Mouse (Mus musculus) spleen, postnatal 36 days (tissue): ENCODE measurements around the gene Mst1.

Experiments
- DNase-seq, 2 experiments: peaks; one replicate each; pipeline ENCODE4 v3.0.0; 2022; ENCODE audit warnings: low spot score in 2 of 2, mixed read lengths in 1 of 2

Gene Mst1

DNA sequence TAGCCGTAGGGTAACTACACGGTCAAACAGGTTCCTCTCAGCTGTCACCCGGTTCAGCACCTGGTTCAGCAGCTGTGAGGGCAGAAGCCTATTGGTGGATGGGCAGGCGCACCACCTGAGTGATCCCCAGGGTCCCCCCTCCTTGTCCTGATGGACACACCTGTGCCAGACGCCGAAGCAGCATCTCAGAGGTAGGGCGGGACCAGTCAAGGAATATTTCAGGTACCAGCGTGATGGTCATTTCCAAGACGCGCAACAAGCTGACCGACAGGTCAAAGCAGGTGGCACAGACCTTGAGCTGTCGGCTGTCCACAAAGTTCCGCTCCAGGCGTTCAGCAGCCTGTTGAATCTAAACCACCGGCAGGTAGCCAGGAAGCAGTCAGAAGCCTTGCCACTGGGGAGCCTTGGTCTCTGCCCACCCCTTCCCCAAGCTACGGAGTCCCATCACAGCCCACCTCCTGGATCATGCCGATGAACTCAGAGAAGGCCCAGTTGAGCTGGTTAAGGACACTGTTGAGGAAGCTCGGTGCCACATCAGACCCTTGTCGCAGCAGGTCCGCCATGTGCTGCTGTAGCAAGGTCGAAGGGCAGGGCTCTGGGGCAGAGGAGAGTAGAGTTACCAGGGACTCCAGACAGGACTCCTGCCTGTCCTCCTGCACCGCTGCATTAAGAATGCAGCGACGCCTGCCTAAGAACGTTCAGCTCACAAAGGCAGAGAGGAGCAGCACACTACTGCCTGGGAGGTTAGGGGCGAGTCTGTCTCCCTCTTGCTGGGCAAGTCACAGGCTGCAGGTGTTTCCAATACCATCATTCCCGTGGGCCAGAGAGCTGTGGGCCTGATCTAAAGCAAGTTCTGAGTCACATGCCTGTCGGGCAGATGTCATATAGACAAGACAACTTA, 23.6 kb upstream of the Mst1 start:
- DNase-seq = no peak

DNA sequence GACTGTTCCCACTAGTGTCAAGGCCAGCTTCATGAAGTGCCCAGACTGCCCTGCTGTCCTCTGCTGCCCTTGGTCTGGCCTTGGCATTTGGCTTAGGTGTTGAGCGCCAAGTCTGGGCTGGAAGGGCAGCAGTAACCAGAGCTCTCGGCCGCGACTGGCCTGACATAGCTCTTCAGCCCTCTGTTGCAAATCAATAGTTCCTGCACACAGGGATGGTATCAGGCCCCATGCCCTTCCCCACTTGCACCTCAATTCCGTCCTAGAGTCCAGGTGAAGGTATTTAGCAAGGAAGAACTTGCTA, 23.0 kb upstream of the Mst1 start:
- no peak for DNase-seq

DNA sequence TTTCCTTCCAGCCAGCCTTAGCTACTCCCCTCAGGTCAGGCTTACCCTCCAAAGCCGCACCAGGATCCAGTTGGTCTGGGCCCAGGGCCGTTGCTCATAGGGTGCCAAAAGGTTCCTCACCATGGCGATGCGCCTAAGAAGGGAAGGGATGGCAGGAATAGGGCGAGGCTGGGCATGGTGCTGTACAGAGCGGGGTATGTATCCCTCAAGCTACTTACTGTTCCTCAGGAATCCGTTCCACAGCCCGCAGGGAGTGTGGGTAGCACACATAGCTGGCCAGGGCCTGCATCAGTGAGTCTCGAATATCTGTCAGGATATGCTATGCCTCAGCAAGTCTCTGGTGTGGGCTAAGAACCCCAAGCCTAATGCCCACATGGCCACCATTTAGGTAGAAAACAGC, 21.9 kb upstream of the Mst1 start:
- no peak for DNase-seq

GRCm38 (mm10) chr9:108062142-108062541, 18.1 kb upstream of the Mst1 start:
- no peak for DNase-seq

- DNase-seq = no peak
These were observed 16.9 kb upstream of the Mst1 start for GRCm38 (mm10) chr9:108063361-108063760.

GRCm38 (mm10) chr9:108065491-108066011, 14.7 kb upstream of the Mst1 start:
- peak; percentile 47 to 61 for DNase-seq

DNA sequence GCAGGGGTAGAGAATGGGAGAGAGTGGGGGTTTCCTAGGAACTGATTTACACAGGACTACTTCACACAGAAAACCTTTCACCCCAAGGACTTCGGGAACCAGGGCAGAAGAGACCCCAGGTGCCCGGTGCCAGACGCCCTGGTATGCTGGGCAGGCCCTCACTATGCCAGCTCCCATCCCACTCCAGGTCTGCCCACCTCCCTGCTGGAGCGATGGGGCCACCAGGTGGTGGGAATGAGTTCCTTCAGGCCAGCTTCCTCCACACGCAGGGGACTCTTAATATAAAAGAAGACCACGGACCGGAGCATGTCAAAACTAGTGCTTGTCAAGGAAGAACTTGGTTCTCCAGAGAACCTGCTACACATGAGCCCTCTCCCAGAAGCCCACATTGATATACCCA, 13.0 kb upstream of the Mst1 start:
- DNase-seq = no peak

- DNase-seq = peak; percentile 65 to 72
These were observed 12.3 kb upstream of the Mst1 start for GRCm38 (mm10) chr9:108067900-108068299.

- no peak for DNase-seq
These were observed 11.2 kb upstream of the Mst1 start for GRCm38 (mm10) chr9:108069007-108069406.

DNA sequence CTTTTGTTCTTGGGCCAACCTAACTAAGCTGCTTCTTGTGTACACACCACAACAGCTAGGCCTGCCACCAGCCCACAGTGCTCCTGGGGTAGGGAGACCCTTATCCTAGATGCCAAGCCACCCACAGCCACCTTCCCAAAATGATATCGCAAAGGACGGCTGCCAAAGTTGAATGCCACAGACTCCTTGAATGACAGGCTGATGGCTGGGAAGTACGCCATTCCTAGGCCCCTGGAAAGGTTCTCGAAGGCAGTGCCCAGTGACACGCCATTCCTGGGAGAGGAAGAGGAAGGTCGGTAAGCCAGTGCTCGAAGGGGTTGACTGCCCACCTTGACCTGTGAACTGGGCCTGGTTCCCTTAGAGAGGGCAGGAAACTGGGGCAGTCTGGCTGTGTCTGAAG, 10.7 kb upstream of the Mst1 start:
- no peak for DNase-seq

GRCm38 (mm10) chr9:108071801-108072200, 8.4 kb upstream of the Mst1 start:
- DNase-seq = no peak

GRCm38 (mm10) chr9:108072481-108072924, 7.7 kb upstream of the Mst1 start:
- DNase-seq = no peak

GRCm38 (mm10) chr9:108073141-108073930, 6.9 kb upstream of the Mst1 start:
- DNase-seq = no peak

DNA sequence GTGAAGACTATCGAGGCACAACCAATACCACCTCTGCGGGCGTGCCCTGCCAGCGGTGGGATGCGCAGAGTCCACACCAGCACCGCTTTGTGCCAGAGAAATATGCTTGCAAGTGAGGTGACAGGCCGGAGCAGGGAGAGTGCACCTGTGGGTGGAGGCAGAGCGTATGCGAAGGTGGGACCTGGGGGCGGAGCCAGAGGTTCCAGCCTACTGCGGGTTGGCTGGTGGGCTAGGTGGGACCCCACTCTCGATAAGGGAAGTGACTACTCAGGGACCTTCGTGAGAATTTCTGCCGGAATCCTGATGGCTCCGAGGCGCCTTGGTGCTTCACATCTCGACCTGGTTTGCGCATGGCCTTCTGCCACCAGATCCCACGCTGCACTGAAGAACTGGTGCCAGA, 2.3 kb downstream of the Mst1 start:
- peak in 1 of 2 experiments; percentile 39 for DNase-seq

DNA sequence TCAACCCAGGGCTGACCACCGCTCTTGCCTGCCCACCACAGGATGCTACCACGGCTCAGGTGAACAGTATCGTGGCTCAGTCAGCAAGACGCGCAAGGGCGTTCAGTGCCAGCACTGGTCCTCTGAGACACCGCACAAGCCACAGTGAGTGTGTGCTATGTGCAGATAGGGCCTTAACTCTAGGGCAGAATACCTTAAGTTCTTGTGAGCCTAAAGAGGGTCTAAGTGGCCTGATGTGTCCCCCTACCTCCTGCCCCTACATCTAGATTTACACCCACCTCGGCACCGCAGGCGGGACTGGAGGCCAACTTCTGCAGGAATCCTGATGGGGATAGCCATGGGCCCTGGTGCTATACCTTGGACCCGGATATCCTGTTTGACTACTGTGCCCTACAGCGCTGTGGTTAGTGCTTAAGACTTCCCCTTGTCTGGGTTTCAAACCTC, 2.8 kb downstream of the Mst1 start, which contains the start of gene Rnf123:
Rnf123 (minus strand) TSS at position 359 of the 444 bp plus-strand sequence.
- DNase-seq = peak; percentile 41 to 57

DNA sequence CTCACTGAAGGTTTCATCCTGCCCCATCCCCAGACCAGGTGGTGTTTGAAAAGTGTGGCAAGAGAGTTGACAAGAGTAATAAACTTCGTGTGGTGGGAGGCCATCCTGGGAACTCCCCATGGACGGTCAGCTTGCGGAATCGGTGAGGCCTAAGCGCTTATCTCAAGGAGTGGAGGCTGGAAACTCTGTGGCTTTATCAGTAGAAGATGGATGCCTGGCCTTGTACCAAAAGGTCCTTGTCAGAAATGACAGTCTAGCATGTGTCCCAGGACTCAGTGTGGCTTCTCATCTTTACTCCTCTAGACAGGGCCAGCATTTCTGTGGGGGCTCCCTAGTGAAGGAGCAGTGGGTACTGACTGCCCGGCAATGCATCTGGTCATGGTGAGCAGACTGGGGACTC, 3.3 kb downstream of the Mst1 start:
- DNase-seq = peak; percentile 45 to 60

- DNase-seq = no peak
These were observed 5.0 kb downstream of the Mst1 start for GRCm38 (mm10) chr9:108085261-108085660.

DNA sequence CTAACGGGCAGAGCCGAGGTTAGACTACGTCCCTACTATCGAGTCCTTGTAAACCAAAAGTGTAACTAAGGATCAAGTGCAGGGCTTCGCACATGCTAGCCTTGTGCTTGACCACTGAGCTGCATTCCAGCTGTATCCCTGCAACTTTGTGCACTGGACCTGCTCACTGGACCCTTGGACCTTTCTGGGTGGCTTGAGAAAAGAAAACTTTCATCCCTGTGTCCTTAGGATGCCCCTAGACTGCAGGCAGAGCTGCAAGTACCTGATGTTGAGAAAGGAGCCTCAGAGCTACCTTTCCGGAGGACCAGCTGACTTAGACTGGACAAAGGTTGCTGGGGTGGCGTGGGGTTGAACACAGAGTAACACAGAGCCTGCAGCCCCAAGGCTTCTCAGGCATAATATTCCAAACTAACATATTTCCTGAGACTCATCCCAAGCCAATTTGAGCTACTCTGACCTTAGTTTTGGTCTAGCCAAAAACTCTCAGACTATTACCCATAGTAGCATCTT, 10.4 kb downstream of the Mst1 start:
- DNase-seq = no peak

- DNase-seq = no peak
These were observed 13.3 kb downstream of the Mst1 start for GRCm38 (mm10) chr9:108093586-108093985.

DNA sequence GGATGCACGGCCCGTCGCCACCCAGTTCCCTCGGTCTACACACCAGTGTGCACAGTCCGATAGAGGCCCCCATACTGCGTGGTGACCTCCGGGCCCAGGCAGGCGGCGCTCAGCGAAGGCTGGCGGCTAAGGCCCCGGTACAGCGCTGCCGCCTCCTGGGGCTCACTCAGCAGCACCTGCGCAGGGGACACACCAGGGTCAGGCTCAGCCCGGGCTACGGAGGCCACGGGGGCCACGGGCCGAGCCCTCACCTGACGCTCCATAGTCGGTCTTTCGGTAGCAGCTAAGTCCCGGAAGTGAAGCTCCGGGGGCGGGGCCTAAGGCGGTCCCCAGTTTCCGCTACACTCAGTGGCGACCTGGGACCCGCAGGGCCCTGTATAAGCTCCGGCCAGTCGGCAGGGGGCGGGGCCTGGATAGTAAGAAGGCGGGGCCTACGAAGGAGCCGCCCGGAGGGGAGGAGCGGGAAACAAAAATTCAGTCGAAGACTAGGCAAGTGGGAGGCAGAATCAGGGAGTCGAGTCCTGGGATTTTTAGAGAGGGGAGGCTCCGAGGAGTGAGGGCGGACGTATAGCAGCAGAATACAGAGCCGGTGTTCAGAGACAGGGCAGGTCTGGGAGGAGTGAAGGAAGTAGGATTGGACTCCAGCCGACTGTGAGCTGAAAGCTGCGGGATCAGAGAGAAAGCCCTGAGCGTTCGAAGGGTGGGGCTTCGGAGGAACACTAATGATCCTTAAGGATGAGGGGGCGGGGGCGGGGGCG, 14.1 kb downstream of the Mst1 start, which contains the start of gene Apeh:
Apeh (minus strand) TSS at position 423 of the 758 bp plus-strand sequence.
- DNase-seq = peak; percentile 97

GRCm38 (mm10) chr9:108094998-108095411, 14.8 kb downstream of the Mst1 start:
- DNase-seq = peak; percentile 74 to 84
